Mouse (Mus musculus) testis, adult 2 months (tissue): ENCODE measurements at regions not wholly inside any gene's neighbourhood (a gene's known extent, or its start where the extent isn't known, plus 50 kb on each side); places are given as distances from the start of the nearest gene placed in this dataset.

Experiments used
- H3K27ac ChIP-seq: fragments of 200-500 bp; 2 replicates; pipeline ENCODE4 v1.5.1; 2012; ENCODE audit warnings: low read depth, low read length; ENCODE audit not compliant: control insufficient read depth, insufficient read depth
- H3K27me3 ChIP-seq: fragments of 200-500 bp; 2 replicates; pipeline ENCODE4 v1.6.1; 2012; ENCODE audit warnings: mild to moderate bottlenecking, low read length, moderate library complexity; ENCODE audit not compliant: control insufficient read depth, insufficient read depth
- H3K36me3 ChIP-seq: fragments of 200-500 bp; 2 replicates; pipeline ENCODE4 v1.6.1; 2012; ENCODE audit warnings: mild to moderate bottlenecking, low read length; ENCODE audit not compliant: control insufficient read depth, insufficient read depth
- H3K4me1 ChIP-seq: fragments of 200-500 bp; 2 replicates; pipeline ENCODE4 v1.6.1; 2012; ENCODE audit warnings: low read length; ENCODE audit not compliant: control insufficient read depth, insufficient read depth
- H3K4me3 ChIP-seq: fragments of 200-500 bp; 2 replicates; pipeline ENCODE4 v1.5.1; 2012; ENCODE audit warnings: low read depth, mild to moderate bottlenecking, low read length, moderate library complexity, mixed read lengths; ENCODE audit not compliant: control insufficient read depth
- CTCF ChIP-seq: fragments of 200-500 bp; IDR thresholded peaks from 2 replicates; pipeline ENCODE4 v1.5.1; 2012; ENCODE audit warnings: low read depth, mild to moderate bottlenecking, inconsistent platforms, low read length, moderate library complexity; ENCODE audit not compliant: control insufficient read depth, insufficient read depth, insufficient replicate concordance
- POLR2A ChIP-seq: fragments of 200-500 bp; IDR thresholded peaks from 2 replicates; pipeline ENCODE4 v1.6.1; 2012; ENCODE audit warnings: low read depth, mild to moderate bottlenecking, inconsistent platforms, low read length, moderate library complexity; ENCODE audit not compliant: control insufficient read depth

GRCm38 (mm10) chr5:15773839-15774238 lies 59.8 kb upstream of the Speer4c start:
- TF ChIP-seq POLR2A (no peak), CTCF (no peak)
- H3K4me3 ChIP-seq: no peak overlapping the region

DNA sequence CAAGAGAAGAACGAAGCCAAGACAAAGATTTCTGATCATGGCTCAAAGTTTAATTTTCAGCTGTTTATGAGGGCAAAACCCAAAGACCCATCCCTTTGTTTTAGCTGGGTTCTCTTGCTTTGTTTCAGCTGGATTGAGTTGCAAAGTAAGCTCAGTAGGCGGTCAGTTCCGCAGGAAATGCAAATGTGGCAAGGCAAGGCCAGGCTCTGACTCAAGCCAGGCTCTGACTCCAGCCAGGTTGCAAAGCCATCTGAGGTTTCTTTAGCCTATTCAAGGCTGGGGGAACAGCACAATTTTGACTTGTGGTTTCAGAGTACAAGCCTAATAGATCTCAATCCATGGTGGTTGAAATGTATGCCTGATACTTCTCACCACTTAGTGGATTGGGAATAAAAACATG lies 60.5 kb upstream of the Speer4c start:
- H3K4me3 ChIP-seq: no peak overlapping the region
- no peaks in the 10 kb centered on the region for H3K27me3 ChIP-seq
- H3K36me3 ChIP-seq: no peaks in the 10 kb centered on the region
- no peak overlapping the region for H3K27ac ChIP-seq
- TF ChIP-seq CTCF (no peak), POLR2A (no peak)
- no peaks in the 10 kb centered on the region for H3K4me1 ChIP-seq

More at GRCm38 (mm10) chr5:15773839-15774238, 59.8 kb upstream of the Speer4c start:
- H3K36me3 ChIP-seq: no peaks in the 10 kb centered on the region
- no peaks in the 10 kb centered on the region for H3K27me3 ChIP-seq
- no peak overlapping the region for H3K27ac ChIP-seq
- H3K4me1 ChIP-seq: no peaks in the 10 kb centered on the region

DNA sequence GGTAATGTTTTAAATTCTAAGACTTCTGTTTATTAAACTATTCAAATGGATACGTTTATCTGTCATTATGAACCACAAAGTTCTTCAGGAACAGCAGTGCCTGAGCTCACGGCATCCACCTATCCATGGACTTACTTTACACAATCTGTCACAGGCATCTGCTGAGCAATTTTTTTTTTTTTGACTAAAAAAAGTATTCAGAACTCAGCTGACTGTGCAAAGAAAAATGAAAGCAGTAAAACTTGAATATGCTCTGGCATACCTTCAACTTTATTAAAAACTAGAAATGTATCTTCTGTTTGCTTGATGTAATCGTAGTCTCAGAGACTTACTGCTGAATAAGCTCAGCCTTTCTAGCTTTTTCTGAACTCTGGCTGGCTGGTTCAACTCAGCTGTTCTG lies 62.0 kb upstream of the Speer4c start:
- no peak overlapping the region for H3K4me3 ChIP-seq
- no peak overlapping the region for H3K27ac ChIP-seq
- H3K4me1 ChIP-seq: no peaks in the 10 kb centered on the region
- no peaks in the 10 kb centered on the region for H3K36me3 ChIP-seq
- TF ChIP-seq CTCF: no peak
- TF ChIP-seq POLR2A: no peak
- H3K27me3 ChIP-seq: no peaks in the 10 kb centered on the region

DNA sequence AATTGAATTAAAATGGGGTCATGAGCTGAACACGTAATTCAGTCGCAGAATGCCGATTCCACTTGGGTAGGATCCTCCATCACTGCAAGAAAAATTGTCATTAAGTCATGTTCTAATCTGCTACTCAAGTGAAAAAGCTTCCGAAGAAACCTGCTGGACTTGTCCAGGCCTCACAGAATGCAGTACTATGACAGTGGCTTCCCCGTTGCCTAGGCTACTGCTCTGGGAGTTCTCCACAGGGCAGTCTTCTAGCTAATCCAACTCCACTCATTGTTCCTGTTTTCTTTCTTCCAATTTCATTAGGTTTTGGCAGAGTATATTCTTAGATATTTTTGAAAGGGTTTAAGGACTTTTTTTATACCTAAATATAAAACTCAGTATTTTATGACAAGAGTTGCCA lies 89.5 kb upstream of the Speer4c start:
- TF ChIP-seq CTCF (no peak), POLR2A (no peak)
- Histone ChIP-seq H3K4me1 (no peaks in the 10 kb centered on the region), H3K4me3 (peak overlapping the region; percentile 68; the same call in 1 of the 2 replicates), H3K27me3 (no peaks in the 10 kb centered on the region), H3K36me3 (no peaks in the 10 kb centered on the region), H3K27ac (no peak overlapping the region)

GRCm38 (mm10) chr5:15816864-15817263 lies 102.8 kb upstream of the Speer4c start:
- no peaks in the 10 kb centered on the region for H3K27me3 ChIP-seq
- no peaks in the 10 kb centered on the region for H3K36me3 ChIP-seq
- TF ChIP-seq POLR2A (no peak), CTCF (no peak)
- no peak overlapping the region for H3K27ac ChIP-seq
- no peaks in the 10 kb centered on the region for H3K4me1 ChIP-seq
- H3K4me3 ChIP-seq: no peak overlapping the region

DNA sequence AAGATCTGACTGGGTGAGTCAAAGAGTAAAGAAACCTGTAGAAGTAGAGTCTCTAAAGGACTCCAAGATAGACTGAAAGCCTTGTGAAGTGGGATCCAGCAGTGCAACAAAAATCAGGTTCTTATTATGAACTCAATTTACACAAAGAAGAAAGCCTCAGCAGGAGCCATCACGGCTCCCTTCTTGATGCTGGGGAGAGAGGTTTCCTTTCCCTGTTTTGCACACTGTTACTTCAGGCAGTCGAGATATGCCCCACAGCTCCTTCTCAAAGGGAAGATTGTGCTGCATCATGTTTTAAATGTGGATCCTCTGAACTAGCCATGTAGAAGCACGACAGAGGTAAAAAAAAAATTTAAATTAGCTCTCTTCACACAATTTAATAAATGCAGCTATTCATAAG lies 103.3 kb upstream of the Speer4c start:
- Histone ChIP-seq H3K36me3 (no peaks in the 10 kb centered on the region), H3K27ac (no peak overlapping the region)
- no peak for TF ChIP-seq POLR2A
- TF ChIP-seq CTCF: no peak

DNA sequence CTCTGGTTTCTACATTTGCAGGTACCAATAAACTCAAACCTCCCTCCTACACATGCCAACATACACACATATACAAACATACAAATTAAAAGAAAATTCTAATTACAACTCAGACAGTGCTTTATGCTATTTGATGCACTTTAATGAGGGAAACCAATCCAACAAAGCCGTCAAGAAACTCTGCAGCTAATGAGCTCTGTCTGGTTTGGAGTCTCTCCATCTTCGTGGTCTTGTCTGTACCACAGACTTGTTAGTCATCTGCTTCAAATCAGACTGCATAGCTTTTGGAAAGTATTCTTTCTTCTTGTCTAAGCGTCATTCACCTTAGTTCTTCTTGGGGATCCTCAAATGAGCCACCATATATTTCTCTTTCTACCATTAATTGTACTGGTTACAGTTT lies 108.9 kb upstream of the Speer4c start:
- H3K27me3 ChIP-seq: no peaks in the 10 kb centered on the region
- no peak overlapping the region for H3K27ac ChIP-seq
- no peaks in the 10 kb centered on the region for H3K36me3 ChIP-seq
- no peak overlapping the region for H3K4me3 ChIP-seq
- no peak for TF ChIP-seq CTCF
- no peak for TF ChIP-seq POLR2A
- no peaks in the 10 kb centered on the region for H3K4me1 ChIP-seq

More for the DNA sequence above, 103.3 kb upstream of the Speer4c start:
- Histone ChIP-seq H3K4me1 (no peaks in the 10 kb centered on the region), H3K27me3 (no peaks in the 10 kb centered on the region), H3K4me3 (no peak overlapping the region)

GRCm38 (mm10) chr5:15831527-15831926 lies 103.0 kb upstream of the Cacna2d1 start:
- Histone ChIP-seq H3K4me1 (no peaks in the 10 kb centered on the region), H3K27ac (no peak overlapping the region), H3K27me3 (no peaks in the 10 kb centered on the region), H3K4me3 (no peak overlapping the region), H3K36me3 (no peaks in the 10 kb centered on the region)
- TF ChIP-seq POLR2A: no peak
- no peak for TF ChIP-seq CTCF
